Mouse (Mus musculus): ENCODE measurements around the gene Slc35e1. TPM values are rescaled to one million over a fixed set of nuclear protein-coding genes. Genes with fewer than 3 reads are reported as not detected.

Gene Slc35e1
- polyA plus RNA-seq, 1 experiment from 2014 or later, result 10.7 TPM

GRCm38 (mm10) chr8:72504637-72505314 is 12.4 kb upstream of the Slc35e1 start:
- Histone ChIP-seq H3K27ac (ENCODE audit: low read depth, low read length) (no peak overlapping the region), H3K4me1 (replicated peaks; ENCODE audit: control insufficient read depth, insufficient read depth, low read length) (no peaks in the 10 kb centered on the region), H3K36me3 (ENCODE audit: control insufficient read depth, insufficient read depth, low read length) (no peaks in the 10 kb centered on the region), H3K4me2 (replicated peaks; ENCODE audit: low read depth, low read length) (no peak overlapping the region), H3K9ac (ENCODE audit: low read depth, low read length) (no peak overlapping the region), H3K27me3 (ENCODE audit: control insufficient read depth, insufficient read depth, low read length) (no peaks in the 10 kb centered on the region), H3K9me3 (ENCODE audit: control insufficient read depth, low read length) (no peaks in the 10 kb centered on the region), H3K4me3 (ENCODE audit: low read depth, low read length) (no peak overlapping the region)
- DNase-seq (ENCODE audit: low spot score) (no peak), ATAC-seq (ENCODE audit: low FRiP score) (no peak)

GRCm38 (mm10) chr8:72504137-72504536 is 11.7 kb upstream of the Slc35e1 start:
- no peak overlapping the region for H3K9ac ChIP-seq (ENCODE audit: low read depth, low read length)
- no peaks in the 10 kb centered on the region for H3K36me3 ChIP-seq (ENCODE audit: control insufficient read depth, insufficient read depth, low read length)
- H3K27ac ChIP-seq (ENCODE audit: low read depth, low read length), result no peak overlapping the region
- ATAC-seq (ENCODE audit: low FRiP score) (no peak), DNase-seq (ENCODE audit: low spot score) (no peak)
- H3K27me3 ChIP-seq (ENCODE audit: control insufficient read depth, insufficient read depth, low read length), result no peaks in the 10 kb centered on the region
- H3K4me1 ChIP-seq (replicated peaks; ENCODE audit: control insufficient read depth, insufficient read depth, low read length), result no peaks in the 10 kb centered on the region
- no peaks in the 10 kb centered on the region for H3K9me3 ChIP-seq (ENCODE audit: control insufficient read depth, low read length)
- H3K4me3 ChIP-seq (ENCODE audit: low read depth, low read length), result no peak overlapping the region
- H3K4me2 ChIP-seq (replicated peaks; ENCODE audit: low read depth, low read length), result no peak overlapping the region

- no peaks in the 10 kb centered on the region for H3K9me3 ChIP-seq (ENCODE audit: control insufficient read depth, low read length)
- H3K27ac ChIP-seq (ENCODE audit: low read depth, low read length), result no peak overlapping the region
- H3K4me3 ChIP-seq (ENCODE audit: low read depth, low read length), result no peak overlapping the region
- DNase-seq (ENCODE audit: low spot score), result no peak
- no peak overlapping the region for H3K9ac ChIP-seq (ENCODE audit: low read depth, low read length)
- H3K36me3 ChIP-seq (ENCODE audit: control insufficient read depth, insufficient read depth, low read length), result no peaks in the 10 kb centered on the region
- H3K4me2 ChIP-seq (replicated peaks; ENCODE audit: low read depth, low read length), result no peak overlapping the region
- WGBS, result 93% methylated on average over 1 of the region's 1 CpGs
- H3K27me3 ChIP-seq (ENCODE audit: control insufficient read depth, insufficient read depth, low read length), result no peaks in the 10 kb centered on the region
- no peak for ATAC-seq (ENCODE audit: low FRiP score)
- no peaks in the 10 kb centered on the region for H3K4me1 ChIP-seq (replicated peaks; ENCODE audit: control insufficient read depth, insufficient read depth, low read length)
These were observed 8.1 kb upstream of the Slc35e1 start for GRCm38 (mm10) chr8:72500521-72500931.

GRCm38 (mm10) chr8:72499521-72500284 is 7.3 kb upstream of the Slc35e1 start:
- WGBS, result 89% methylated on average over 2 of the region's 2 CpGs
- H3K4me1 ChIP-seq (replicated peaks; ENCODE audit: control insufficient read depth, insufficient read depth, low read length), result no peaks in the 10 kb centered on the region
- H3K27me3 ChIP-seq (ENCODE audit: control insufficient read depth, insufficient read depth, low read length), result no peaks in the 10 kb centered on the region
- ATAC-seq (ENCODE audit: low FRiP score) (no peak), DNase-seq (ENCODE audit: low spot score) (no peak)
- no peak overlapping the region for H3K9ac ChIP-seq (ENCODE audit: low read depth, low read length)
- H3K4me2 ChIP-seq (replicated peaks; ENCODE audit: low read depth, low read length), result no peak overlapping the region
- H3K4me3 ChIP-seq (ENCODE audit: low read depth, low read length), result no peak overlapping the region
- no peaks in the 10 kb centered on the region for H3K9me3 ChIP-seq (ENCODE audit: control insufficient read depth, low read length)
- no peak overlapping the region for H3K27ac ChIP-seq (ENCODE audit: low read depth, low read length)
- no peaks in the 10 kb centered on the region for H3K36me3 ChIP-seq (ENCODE audit: control insufficient read depth, insufficient read depth, low read length)

GRCm38 (mm10) chr8:72498527-72498926 is 6.1 kb upstream of the Slc35e1 start:
- DNase-seq (ENCODE audit: low spot score) (no peak), ATAC-seq (ENCODE audit: low FRiP score) (no peak)
- H3K9me3 ChIP-seq (ENCODE audit: control insufficient read depth, low read length), result no peaks in the 10 kb centered on the region
- H3K36me3 ChIP-seq (ENCODE audit: control insufficient read depth, insufficient read depth, low read length), result no peaks in the 10 kb centered on the region
- no peak overlapping the region for H3K27ac ChIP-seq (ENCODE audit: low read depth, low read length)
- H3K4me2 ChIP-seq (replicated peaks; ENCODE audit: low read depth, low read length), result no peak overlapping the region
- H3K4me3 ChIP-seq (ENCODE audit: low read depth, low read length), result no peak overlapping the region
- H3K4me1 ChIP-seq (replicated peaks; ENCODE audit: control insufficient read depth, insufficient read depth, low read length), result 0 out of 2 replicates have a peak, but pooled peaks cover 2% of the 10 kb centered on the region
- H3K9ac ChIP-seq (ENCODE audit: low read depth, low read length), result no peak overlapping the region
- no peaks in the 10 kb centered on the region for H3K27me3 ChIP-seq (ENCODE audit: control insufficient read depth, insufficient read depth, low read length)
- WGBS, result 92% methylated on average over 4 of the region's 4 CpGs

GRCm38 (mm10) chr8:72497911-72498310 is 5.5 kb upstream of the Slc35e1 start:
- H3K9me3 ChIP-seq (ENCODE audit: control insufficient read depth, low read length), result no peaks in the 10 kb centered on the region
- H3K4me2 ChIP-seq (replicated peaks; ENCODE audit: low read depth, low read length), result no peak overlapping the region
- ATAC-seq (ENCODE audit: low FRiP score) (no peak), DNase-seq (ENCODE audit: low spot score) (no peak)
- no peaks in the 10 kb centered on the region for H3K27me3 ChIP-seq (ENCODE audit: control insufficient read depth, insufficient read depth, low read length)
- 95% methylated on average over 1 of the region's 1 CpGs for WGBS
- no peak overlapping the region for H3K4me3 ChIP-seq (ENCODE audit: low read depth, low read length)
- 0 out of 2 replicates have a peak, but pooled peaks cover 2% of the 10 kb centered on the region for H3K4me1 ChIP-seq (replicated peaks; ENCODE audit: control insufficient read depth, insufficient read depth, low read length)
- no peaks in the 10 kb centered on the region for H3K36me3 ChIP-seq (ENCODE audit: control insufficient read depth, insufficient read depth, low read length)
- no peak overlapping the region for H3K9ac ChIP-seq (ENCODE audit: low read depth, low read length)
- no peak overlapping the region for H3K27ac ChIP-seq (ENCODE audit: low read depth, low read length)

- H3K4me1 ChIP-seq (replicated peaks; ENCODE audit: control insufficient read depth, insufficient read depth, low read length), result 0 out of 2 replicates have a peak, but pooled peaks cover 4% of the 10 kb centered on the region
- no peak overlapping the region for H3K9ac ChIP-seq (ENCODE audit: low read depth, low read length)
- H3K9me3 ChIP-seq (ENCODE audit: control insufficient read depth, low read length), result no peaks in the 10 kb centered on the region
- H3K4me3 ChIP-seq (ENCODE audit: low read depth, low read length), result no peak overlapping the region
- no peak for ATAC-seq (ENCODE audit: low FRiP score)
- 91% methylated on average over 19 of the region's 19 CpGs for WGBS
- no peak for DNase-seq (ENCODE audit: low spot score)
- no peaks in the 10 kb centered on the region for H3K27me3 ChIP-seq (ENCODE audit: control insufficient read depth, insufficient read depth, low read length)
- H3K4me2 ChIP-seq (replicated peaks; ENCODE audit: low read depth, low read length), result no peak overlapping the region
- H3K27ac ChIP-seq (ENCODE audit: low read depth, low read length), result no peak overlapping the region
- no peaks in the 10 kb centered on the region for H3K36me3 ChIP-seq (ENCODE audit: control insufficient read depth, insufficient read depth, low read length)
These were observed 3.8 kb upstream of the Slc35e1 start for GRCm38 (mm10) chr8:72496217-72496616.

GRCm38 (mm10) chr8:72495411-72496111 is 3.1 kb upstream of the Slc35e1 start:
- no peaks in the 10 kb centered on the region for H3K36me3 ChIP-seq (ENCODE audit: control insufficient read depth, insufficient read depth, low read length)
- no peak overlapping the region for H3K4me2 ChIP-seq (replicated peaks; ENCODE audit: low read depth, low read length)
- DNase-seq (ENCODE audit: low spot score), result no peak
- no peak overlapping the region for H3K27ac ChIP-seq (ENCODE audit: low read depth, low read length)
- no peaks in the 10 kb centered on the region for H3K9me3 ChIP-seq (ENCODE audit: control insufficient read depth, low read length)
- no peaks in the 10 kb centered on the region for H3K27me3 ChIP-seq (ENCODE audit: control insufficient read depth, insufficient read depth, low read length)
- no peak overlapping the region for H3K9ac ChIP-seq (ENCODE audit: low read depth, low read length)
- no peak for ATAC-seq (ENCODE audit: low FRiP score)
- 87% methylated on average over 23 of the region's 23 CpGs for WGBS
- H3K4me1 ChIP-seq (replicated peaks; ENCODE audit: control insufficient read depth, insufficient read depth, low read length), result 0 out of 2 replicates have a peak, but pooled peaks cover 4% of the 10 kb centered on the region
- no peak overlapping the region for H3K4me3 ChIP-seq (ENCODE audit: low read depth, low read length)
